Mouse (Mus musculus) lung, embryonic 15.5 days (tissue): ENCODE data around the gene Slc13a4. TPM values are rescaled to one million over a fixed set of nuclear protein-coding genes. Genes with fewer than 3 reads are reported as not detected.
A peak's percentile ranks its signal among the peaks of the same experiment; 100 is the strongest.

Source experiments
- ATAC-seq: fragments of 200-750 bp; cut with Nextera tagmentation; 2 replicates; pipeline ENCODE4 v1.8.0; 2017; ENCODE audit warnings: moderate number of reproducible peaks, borderline replicate concordance; ENCODE audit not compliant: low FRiP score, low TSS enrichment; ENCODE audit errors: extremely low read depth
- H3K27ac ChIP-seq: fragments of 300-500 bp; sonication (generic); 2 replicates; pipeline ENCODE4 v1.5.1; 2015; ENCODE audit warnings: moderate library complexity, mild to moderate bottlenecking, inconsistent platforms
- H3K27me3 ChIP-seq: fragments of 300-500 bp; sonication (generic); 2 replicates; pipeline ENCODE4 v1.6.1; 2015; ENCODE audit warnings: inconsistent platforms
- H3K36me3 ChIP-seq: fragments of 300-500 bp; sonication (generic); 2 replicates; pipeline ENCODE4 v1.6.1; 2015; ENCODE audit warnings: inconsistent platforms
- H3K4me1 ChIP-seq: fragments of 300-500 bp; sonication (generic); 2 replicates; pipeline ENCODE4 v1.6.1; 2015; ENCODE audit warnings: inconsistent platforms
- H3K4me2 ChIP-seq: fragments of 300-500 bp; sonication (generic); 2 replicates; pipeline ENCODE4 v1.6.1; 2015; ENCODE audit warnings: inconsistent platforms, mild to moderate bottlenecking, moderate library complexity
- H3K4me3 ChIP-seq: fragments of 300-500 bp; sonication (generic); 2 replicates; pipeline ENCODE4 v1.5.1; 2015; ENCODE audit warnings: mild to moderate bottlenecking, inconsistent platforms
- H3K9ac ChIP-seq: fragments of 300-500 bp; sonication (generic); 2 replicates; pipeline ENCODE4 v1.6.1; 2015; ENCODE audit warnings: inconsistent platforms
- H3K9me3 ChIP-seq: fragments of 300-500 bp; sonication (generic); 2 replicates; pipeline ENCODE4 v1.6.1; 2016; ENCODE audit warnings: inconsistent platforms
- WGBS: fragments of 180-500 bp; shearing (Covaris S2); methylation state at CpG from one replicate; pipeline ENCODE4 v1.1.7; 2015; 5-methylcytosine and 5-hydroxymethylcytosine counted together
- polyA plus RNA-seq: library from polyadenylated mRNA; unstranded; fragments of >200 nt; fragmentation: Nextera tagmentation; extraction: Ambion mirVana; gene quantifications from 2 replicates; pipeline ENCODE4 v1.2.1, GENCODE M21; 2015

Gene Slc13a4
- 0.14 and 0.29 TPM in 2 replicates for polyA plus RNA-seq

GRCm38 (mm10) chr6:35308037-35308436 is at the start of gene Slc13a4:
Slc13a4 (minus strand) TSS chr6:35308131.
- no peaks in the 10 kb centered on the region for H3K36me3 ChIP-seq
- H3K9me3 ChIP-seq = no peaks in the 10 kb centered on the region
- H3K27me3 ChIP-seq = no peaks in the 10 kb centered on the region
- H3K4me2 ChIP-seq = no peak within 1 kb of the TSS
- no peaks in the 10 kb centered on the region for H3K4me1 ChIP-seq
- ATAC-seq = no peak
- 38% methylated on average over 7 of the region's 7 CpGs for WGBS
- H3K4me3 ChIP-seq = no peak within 1 kb of the TSS
- no peak within 1 kb of the TSS for H3K27ac ChIP-seq
- no peak within 1 kb of the TSS for H3K9ac ChIP-seq

- H3K27me3 ChIP-seq = peaks cover 4% of the 10 kb centered on the region; the same call in 1 of the 2 replicates
- 0 out of 2 replicates have a peak, but pooled peaks cover 8% of the 10 kb centered on the region for H3K4me1 ChIP-seq
- no peak for ATAC-seq
- 87% methylated on average over 3 of the region's 3 CpGs for WGBS
- H3K36me3 ChIP-seq = no peaks in the 10 kb centered on the region
- no peak overlapping the region for H3K4me2 ChIP-seq
- no peaks in the 10 kb centered on the region for H3K9me3 ChIP-seq
- H3K27ac ChIP-seq = no peak overlapping the region
- H3K4me3 ChIP-seq = no peak overlapping the region
- no peak overlapping the region for H3K9ac ChIP-seq
Observed at GRCm38 (mm10) chr6:35355320-35355719, 47.4 kb upstream of the Slc13a4 start.

GRCm38 (mm10) chr6:35354622-35354998 is 46.7 kb upstream of the Slc13a4 start:
- Histone ChIP-seq H3K4me1 (0 out of 2 replicates have a peak, but pooled peaks cover 8% of the 10 kb centered on the region), H3K9me3 (no peaks in the 10 kb centered on the region), H3K9ac (no peak overlapping the region), H3K36me3 (no peaks in the 10 kb centered on the region), H3K27me3 (peaks cover 4% of the 10 kb centered on the region; the same call in 1 of the 2 replicates), H3K4me3 (no peak overlapping the region), H3K27ac (no peak overlapping the region), H3K4me2 (no peak overlapping the region)
- no peak for ATAC-seq
- 23% methylated on average over 6 of the region's 6 CpGs for WGBS

- Histone ChIP-seq H3K27me3 (peaks cover 4% of the 10 kb centered on the region; the same call in 1 of the 2 replicates), H3K9ac (no peak overlapping the region), H3K4me2 (peak overlapping the region; percentile 23), H3K4me1 (0 out of 2 replicates have a peak, but pooled peaks cover 8% of the 10 kb centered on the region), H3K4me3 (no peak overlapping the region), H3K27ac (no peak overlapping the region), H3K9me3 (no peaks in the 10 kb centered on the region), H3K36me3 (no peaks in the 10 kb centered on the region)
- ATAC-seq = peak; percentile 28; the same call in 1 of the 2 replicates
- WGBS = 18% methylated on average over 18 of the region's 18 CpGs
Observed at GRCm38 (mm10) chr6:35353846-35354621, 46.1 kb upstream of the Slc13a4 start.

- Histone ChIP-seq H3K36me3 (no peaks in the 10 kb centered on the region), H3K9ac (no peak overlapping the region), H3K27me3 (peaks cover 4% of the 10 kb centered on the region; the same call in 1 of the 2 replicates), H3K27ac (no peak overlapping the region), H3K9me3 (no peaks in the 10 kb centered on the region), H3K4me2 (no peak overlapping the region), H3K4me1 (0 out of 2 replicates have a peak, but pooled peaks cover 8% of the 10 kb centered on the region), H3K4me3 (no peak overlapping the region)
- no peak for ATAC-seq
- 62% methylated on average over 5 of the region's 5 CpGs for WGBS
Observed at GRCm38 (mm10) chr6:35353416-35353815, 45.5 kb upstream of the Slc13a4 start.

DNA sequence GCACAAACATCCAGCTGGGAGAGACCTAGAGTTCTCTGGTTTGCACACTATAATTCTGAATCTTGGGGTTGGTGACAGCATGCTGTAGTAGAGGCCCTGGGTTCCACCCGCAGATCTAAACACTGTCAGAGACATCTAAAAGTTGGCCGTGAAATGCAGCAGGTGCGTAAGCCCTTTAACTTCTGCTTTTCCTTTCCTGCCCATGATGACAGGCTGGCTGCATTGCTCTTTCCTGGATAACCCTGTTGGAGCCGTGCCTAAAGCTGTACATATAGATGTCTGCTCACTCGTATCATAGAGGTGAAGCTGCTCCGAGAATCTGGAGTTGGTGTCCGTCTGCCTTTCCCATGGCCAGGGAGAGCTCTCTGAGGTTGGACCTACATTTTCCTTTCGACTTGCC is 44.9 kb upstream of the Slc13a4 start:
- whole genome bisulfite sequencing = 79% methylated on average over 8 of the region's 8 CpGs
- Histone ChIP-seq H3K27ac (no peak overlapping the region), H3K9me3 (no peaks in the 10 kb centered on the region), H3K9ac (no peak overlapping the region), H3K27me3 (peaks cover 4% of the 10 kb centered on the region; the same call in 1 of the 2 replicates), H3K4me1 (0 out of 2 replicates have a peak, but pooled peaks cover 8% of the 10 kb centered on the region), H3K36me3 (no peaks in the 10 kb centered on the region), H3K4me2 (no peak overlapping the region), H3K4me3 (no peak overlapping the region)
- no peak for ATAC-seq

DNA sequence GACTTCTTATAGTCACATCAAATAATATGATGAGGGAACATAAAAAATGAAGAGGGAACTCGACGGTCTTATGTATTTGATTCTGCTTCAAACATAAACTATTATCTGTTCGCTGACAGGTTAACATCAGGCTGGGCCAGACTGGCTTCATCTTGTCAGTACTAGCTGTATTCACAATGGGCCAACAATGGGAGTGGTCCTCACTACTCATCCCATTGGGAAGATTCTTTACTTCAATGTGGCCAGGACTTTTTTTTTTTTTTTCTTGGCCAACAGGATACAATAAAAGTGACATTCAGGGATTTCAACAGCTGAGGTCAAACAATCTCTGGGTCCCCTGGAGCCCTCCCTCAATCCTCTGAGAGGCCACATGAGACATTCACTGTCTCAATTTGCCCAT is 43.9 kb upstream of the Slc13a4 start:
- WGBS = 81% methylated on average over 3 of the region's 3 CpGs
- H3K4me2 ChIP-seq = no peak overlapping the region
- no peak overlapping the region for H3K27ac ChIP-seq
- H3K4me3 ChIP-seq = no peak overlapping the region
- peaks cover 4% of the 10 kb centered on the region; the same call in 1 of the 2 replicates for H3K27me3 ChIP-seq
- no peak for ATAC-seq
- no peak overlapping the region for H3K9ac ChIP-seq
- H3K4me1 ChIP-seq = 0 out of 2 replicates have a peak, but pooled peaks cover 8% of the 10 kb centered on the region
- H3K36me3 ChIP-seq = no peaks in the 10 kb centered on the region
- H3K9me3 ChIP-seq = no peaks in the 10 kb centered on the region

GRCm38 (mm10) chr6:35349784-35350183 is 41.9 kb upstream of the Slc13a4 start:
- no peak overlapping the region for H3K9ac ChIP-seq
- ATAC-seq = no peak
- H3K4me1 ChIP-seq = 0 out of 2 replicates have a peak, but pooled peaks cover 8% of the 10 kb centered on the region
- H3K27me3 ChIP-seq = peaks cover 4% of the 10 kb centered on the region; the same call in 1 of the 2 replicates
- no peaks in the 10 kb centered on the region for H3K36me3 ChIP-seq
- no peak overlapping the region for H3K27ac ChIP-seq
- H3K9me3 ChIP-seq = no peaks in the 10 kb centered on the region
- no peak overlapping the region for H3K4me2 ChIP-seq
- H3K4me3 ChIP-seq = no peak overlapping the region
- 45% methylated on average over 7 of the region's 7 CpGs for WGBS

GRCm38 (mm10) chr6:35338640-35339039 is 30.7 kb upstream of the Slc13a4 start:
- 38% methylated on average over 3 of the region's 3 CpGs for WGBS
- H3K4me1 ChIP-seq = no peaks in the 10 kb centered on the region
- H3K36me3 ChIP-seq = no peaks in the 10 kb centered on the region
- no peak for ATAC-seq
- no peaks in the 10 kb centered on the region for H3K9me3 ChIP-seq
- no peak overlapping the region for H3K4me2 ChIP-seq
- no peak overlapping the region for H3K9ac ChIP-seq
- no peaks in the 10 kb centered on the region for H3K27me3 ChIP-seq
- no peak overlapping the region for H3K27ac ChIP-seq
- no peak overlapping the region for H3K4me3 ChIP-seq

DNA sequence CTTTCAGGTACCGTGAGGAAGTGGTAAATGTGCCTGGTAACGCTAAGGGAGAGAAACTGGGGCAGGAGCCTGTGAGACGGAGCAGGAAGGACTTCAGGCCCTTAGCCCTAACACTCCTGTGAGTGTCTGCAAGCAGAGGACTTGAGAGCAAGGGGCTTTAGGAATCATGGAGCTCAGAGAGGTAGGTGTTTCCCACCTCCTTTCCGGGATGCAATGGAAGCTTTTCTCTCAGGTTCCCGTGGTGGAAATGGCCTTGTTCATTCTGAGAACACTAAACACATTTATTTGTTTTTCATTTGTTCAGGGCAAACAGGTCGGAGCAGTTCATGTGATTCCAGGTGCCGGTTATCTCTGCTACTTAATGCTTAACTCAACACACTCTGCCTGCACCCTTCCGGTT is 29.9 kb upstream of the Slc13a4 start:
- Histone ChIP-seq H3K27ac (no peak overlapping the region), H3K9me3 (no peaks in the 10 kb centered on the region), H3K9ac (no peak overlapping the region), H3K4me2 (no peak overlapping the region), H3K36me3 (no peaks in the 10 kb centered on the region), H3K4me1 (no peaks in the 10 kb centered on the region), H3K4me3 (no peak overlapping the region), H3K27me3 (no peaks in the 10 kb centered on the region)
- no peak for ATAC-seq
- 50% methylated on average over 8 of the region's 8 CpGs for WGBS

GRCm38 (mm10) chr6:35335452-35335851 is 27.5 kb upstream of the Slc13a4 start:
- no peak overlapping the region for H3K27ac ChIP-seq
- no peak overlapping the region for H3K4me2 ChIP-seq
- 0 out of 2 replicates have a peak, but pooled peaks cover 2% of the 10 kb centered on the region for H3K4me1 ChIP-seq
- H3K36me3 ChIP-seq = no peaks in the 10 kb centered on the region
- H3K9me3 ChIP-seq = no peaks in the 10 kb centered on the region
- ATAC-seq = no peak
- H3K9ac ChIP-seq = no peak overlapping the region
- 36% methylated on average over 5 of the region's 5 CpGs for WGBS
- no peak overlapping the region for H3K4me3 ChIP-seq
- H3K27me3 ChIP-seq = no peaks in the 10 kb centered on the region

GRCm38 (mm10) chr6:35334278-35334677 is 26.3 kb upstream of the Slc13a4 start:
- Histone ChIP-seq H3K4me3 (no peak overlapping the region), H3K27ac (no peak overlapping the region), H3K4me1 (0 out of 2 replicates have a peak, but pooled peaks cover 2% of the 10 kb centered on the region), H3K27me3 (no peaks in the 10 kb centered on the region), H3K4me2 (no peak overlapping the region), H3K36me3 (no peaks in the 10 kb centered on the region), H3K9me3 (no peaks in the 10 kb centered on the region), H3K9ac (no peak overlapping the region)
- 74% methylated on average over 4 of the region's 4 CpGs for WGBS
- no peak for ATAC-seq
